Mouse (Mus musculus) lung, postnatal 10 days (tissue): ENCODE results near the gene Sfxn5.

Source experiments
- DNase-seq: peaks from one replicate; pipeline ENCODE4 v3.0.0; 2021

Sfxn5 gene

DNA sequence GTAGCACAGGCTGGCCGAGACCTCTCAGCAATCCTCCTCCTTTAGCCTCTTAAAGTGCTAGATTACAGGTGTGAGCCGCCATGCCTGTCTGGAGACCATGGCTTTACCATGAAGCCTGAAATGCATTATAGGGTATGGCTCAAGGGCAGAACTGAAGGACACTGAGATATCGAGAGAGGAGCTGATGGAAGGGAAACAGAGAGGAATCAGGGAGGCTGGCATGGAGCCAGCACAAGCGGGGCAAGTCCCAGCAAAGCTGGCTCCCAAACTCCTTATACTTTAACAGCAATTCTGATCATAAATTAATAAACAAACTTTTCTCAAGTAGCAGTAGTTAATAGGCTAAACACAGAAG, 30.7 kb upstream of the Sfxn5 start:
- DNase-seq = no peak

DNA sequence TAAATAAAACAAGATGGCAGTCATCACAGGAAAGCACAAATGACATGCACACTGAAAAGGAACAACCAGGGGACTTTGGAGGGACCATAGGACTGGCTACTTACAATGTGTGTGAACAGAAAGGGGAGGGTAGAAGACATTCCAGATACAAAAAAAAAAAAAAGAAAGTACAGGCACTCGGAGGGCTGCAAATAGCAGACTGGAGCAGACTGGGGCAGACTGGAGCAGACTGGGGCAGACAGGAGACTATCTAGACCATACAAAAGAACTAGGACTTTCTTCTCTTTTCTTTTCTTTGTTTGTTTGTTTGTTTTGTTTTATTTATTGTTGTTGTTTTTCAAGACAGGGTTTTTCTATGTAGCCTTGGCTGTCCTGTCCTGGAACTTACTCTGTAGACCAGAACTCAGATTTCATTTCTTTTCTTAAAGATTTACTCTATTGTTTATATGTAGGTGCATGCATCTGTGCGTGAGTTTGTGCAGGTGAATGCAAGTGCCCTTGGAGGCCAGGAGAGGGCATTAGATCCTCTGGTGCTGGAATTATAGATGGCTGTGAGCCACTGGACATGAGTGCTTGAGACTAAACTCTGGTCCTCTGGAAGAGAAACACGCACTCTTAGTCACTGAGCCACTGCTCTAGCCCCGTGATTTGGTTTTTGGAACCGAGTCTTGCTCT, 30.1 kb upstream of the Sfxn5 start:
- no peak for DNase-seq

DNA sequence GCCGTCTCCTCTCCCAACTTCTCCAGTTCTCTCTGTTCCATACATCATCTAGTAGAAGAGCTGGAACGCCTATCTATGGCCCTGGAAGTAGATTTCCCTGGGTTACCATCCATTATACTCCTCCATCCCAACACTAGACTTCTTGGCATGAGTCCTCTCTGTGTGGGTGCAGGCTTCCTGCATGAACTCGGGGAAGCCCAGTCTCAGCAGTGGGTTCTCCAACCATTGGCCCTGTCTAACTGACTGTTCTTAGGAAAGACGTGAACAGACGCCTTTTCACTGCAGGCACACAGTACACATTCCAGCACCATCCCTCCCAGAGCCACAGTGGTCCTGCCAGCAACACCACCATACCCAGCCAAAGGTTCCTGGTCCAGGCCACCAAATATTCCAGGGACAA, 29.4 kb upstream of the Sfxn5 start:
- DNase-seq = no peak

DNA sequence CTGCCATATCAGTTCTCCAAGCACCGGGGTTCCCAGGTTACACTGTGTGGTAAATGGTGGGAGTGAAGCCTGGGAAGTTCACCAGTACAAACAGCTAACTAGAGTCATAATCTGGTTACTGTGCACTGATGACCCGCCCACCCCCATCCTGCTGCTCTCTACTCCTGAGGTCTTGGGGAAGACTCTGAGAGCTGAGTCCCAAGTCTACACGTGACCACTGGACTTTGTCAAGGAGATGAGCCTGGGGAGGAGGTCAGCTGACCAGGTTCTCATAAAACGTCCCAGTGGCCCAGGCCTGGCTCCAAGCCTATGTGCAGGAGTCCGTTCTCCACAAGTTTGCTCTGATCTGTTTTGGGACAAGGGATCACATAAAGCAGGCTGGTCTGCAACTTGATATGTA, 27.1 kb upstream of the Sfxn5 start:
- no peak for DNase-seq

DNA sequence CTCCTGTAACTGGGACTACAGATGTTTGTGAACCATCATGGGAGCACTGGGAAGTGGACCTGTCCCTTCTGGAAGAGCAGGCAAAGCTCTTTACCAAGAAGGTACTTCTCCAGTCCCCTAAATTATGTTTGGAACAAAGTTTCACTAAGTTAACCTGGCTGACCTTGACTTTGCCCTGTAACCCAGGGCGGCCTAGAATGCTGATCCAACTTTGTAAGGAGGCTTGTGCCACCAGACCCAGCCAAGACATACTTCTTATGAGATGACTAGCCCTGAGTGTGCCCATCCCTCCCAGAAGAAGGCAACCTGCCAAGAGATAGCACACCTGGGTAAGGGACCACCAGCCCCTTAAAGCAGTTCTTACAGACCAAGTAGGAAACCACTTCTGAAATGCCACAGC, 25.7 kb upstream of the Sfxn5 start:
- DNase-seq = no peak

DNA sequence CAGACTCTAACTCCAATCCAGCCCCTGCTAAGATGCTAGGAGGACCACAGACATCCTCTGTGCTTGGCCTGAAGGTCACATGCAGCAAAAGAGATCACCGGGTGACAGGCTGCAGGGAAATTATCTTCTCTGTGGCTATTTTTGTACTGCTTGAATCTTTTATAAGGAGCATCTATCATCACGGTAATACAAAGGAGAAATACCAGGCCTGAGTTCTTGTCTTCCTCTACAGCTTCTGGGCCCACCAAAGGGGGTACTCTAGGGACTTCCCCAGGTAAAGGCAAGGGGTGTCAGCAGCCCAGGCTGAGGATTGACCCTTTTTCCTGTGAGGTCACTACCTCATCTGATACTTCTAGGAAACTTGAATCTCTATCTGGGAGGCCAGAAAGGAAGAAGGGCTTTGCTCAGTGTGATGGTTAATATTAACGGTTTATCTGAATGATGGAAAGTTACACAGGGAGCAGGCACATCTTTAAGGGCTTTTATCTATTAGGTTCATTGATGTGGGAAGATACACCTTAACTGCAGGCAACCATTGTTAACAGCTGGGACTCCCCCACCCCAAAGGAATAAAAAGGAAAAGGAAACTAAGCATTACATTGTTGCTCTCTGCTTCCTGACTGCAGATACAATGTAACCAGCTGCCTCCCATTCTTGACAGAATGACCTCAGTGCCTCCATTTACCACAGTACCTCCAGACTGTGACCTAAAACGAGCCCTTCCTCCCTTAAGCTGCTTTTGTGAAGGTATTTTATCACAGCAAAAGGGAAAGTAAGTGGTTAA, 23.7 kb upstream of the Sfxn5 start:
- DNase-seq = no peak

DNA sequence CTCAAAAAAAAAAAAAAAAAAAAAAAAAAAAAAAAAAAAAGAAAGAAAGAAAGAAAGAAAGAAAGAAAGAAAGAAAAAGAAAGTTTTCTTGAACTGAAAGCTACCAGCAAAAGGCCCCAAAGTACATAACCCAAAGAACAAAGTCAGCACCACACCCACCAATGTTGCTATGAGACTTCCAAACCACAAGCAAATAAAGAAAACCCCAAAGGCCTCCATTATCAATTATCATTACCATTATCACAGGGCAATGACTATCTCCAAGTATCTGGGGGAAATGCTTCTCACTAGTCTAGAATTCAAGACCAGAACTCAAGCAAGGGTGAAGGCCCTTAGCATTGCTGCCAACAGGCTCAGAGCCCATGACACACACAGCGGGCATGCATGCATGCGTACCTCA, 22.5 kb upstream of the Sfxn5 start:
- DNase-seq = no peak

DNA sequence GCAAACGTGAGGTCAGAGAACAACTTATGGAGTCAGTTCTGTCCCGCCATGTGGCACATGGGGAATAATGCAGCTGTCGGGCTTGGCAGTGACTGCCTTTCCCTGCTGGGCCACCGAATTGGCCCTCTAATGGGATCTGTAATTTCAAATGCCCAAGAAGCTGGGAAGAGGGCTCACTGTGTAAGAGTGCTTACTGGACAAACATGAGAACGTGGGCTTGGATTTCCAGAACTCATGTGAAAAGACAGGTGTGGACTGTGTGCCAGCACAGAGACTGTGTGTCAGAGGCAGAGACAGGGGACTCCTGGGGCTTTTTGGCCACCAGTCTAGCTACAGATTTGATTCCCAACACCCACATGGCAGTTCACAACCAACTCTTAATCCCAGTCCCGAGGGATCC, 21.5 kb upstream of the Sfxn5 start:
- no peak for DNase-seq

DNA sequence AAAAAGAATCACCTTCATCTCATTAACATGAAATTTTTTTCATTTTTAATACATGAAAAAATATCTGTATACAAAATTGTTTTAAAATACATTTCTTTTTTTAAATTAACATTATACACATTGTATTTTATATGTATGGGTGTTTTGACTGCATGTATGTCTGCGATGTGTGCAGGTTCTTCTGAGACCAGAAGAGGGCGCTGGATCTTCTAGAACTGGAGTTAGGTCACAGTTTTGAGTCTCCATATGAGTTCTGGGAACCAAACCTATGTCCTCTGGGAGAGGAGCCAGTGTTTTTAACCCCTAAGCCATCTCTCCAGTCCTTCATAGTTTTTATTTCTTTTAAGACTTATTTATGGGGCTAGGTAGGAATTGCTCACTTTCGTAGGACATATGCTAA, 20.5 kb upstream of the Sfxn5 start:
- DNase-seq = no peak

DNA sequence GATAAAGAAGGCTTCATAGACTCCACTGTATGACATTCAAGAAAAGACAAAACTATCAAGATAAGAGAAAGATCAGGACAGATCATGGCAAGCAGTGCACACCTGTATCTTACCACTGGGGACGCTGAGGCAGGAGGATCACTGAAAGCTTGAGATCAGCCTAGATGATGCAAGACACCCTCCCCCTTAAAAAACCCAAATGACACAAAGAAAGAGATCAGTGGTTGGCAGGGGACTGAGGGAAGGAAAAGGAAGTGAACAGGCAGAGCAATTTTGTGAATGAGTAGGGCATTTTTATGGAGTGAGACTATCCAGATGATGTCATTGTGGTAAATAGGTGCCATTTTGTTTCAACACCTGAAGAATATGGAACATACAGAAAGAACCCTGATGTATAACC, 16.9 kb upstream of the Sfxn5 start:
- no peak for DNase-seq

DNA sequence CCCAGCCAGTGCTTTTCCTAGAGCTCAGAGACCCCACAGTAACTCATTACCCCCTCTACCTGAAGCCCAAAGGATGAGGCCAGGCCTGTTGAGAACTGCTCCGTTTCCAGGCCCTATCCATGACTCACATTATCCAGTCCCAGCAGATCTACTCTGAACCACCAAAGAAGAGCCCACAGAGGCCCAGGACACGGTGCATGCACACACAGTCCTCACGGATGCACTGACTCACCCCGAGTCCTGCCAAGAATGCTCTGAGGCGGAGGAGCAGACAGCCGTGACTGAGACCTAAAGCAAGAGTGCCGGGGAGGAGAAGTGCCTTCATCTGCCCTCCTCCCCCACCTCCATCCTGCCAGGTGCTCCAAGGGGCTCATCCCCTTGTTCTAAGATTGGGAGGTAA, 16.0 kb upstream of the Sfxn5 start:
- DNase-seq = no peak

DNA sequence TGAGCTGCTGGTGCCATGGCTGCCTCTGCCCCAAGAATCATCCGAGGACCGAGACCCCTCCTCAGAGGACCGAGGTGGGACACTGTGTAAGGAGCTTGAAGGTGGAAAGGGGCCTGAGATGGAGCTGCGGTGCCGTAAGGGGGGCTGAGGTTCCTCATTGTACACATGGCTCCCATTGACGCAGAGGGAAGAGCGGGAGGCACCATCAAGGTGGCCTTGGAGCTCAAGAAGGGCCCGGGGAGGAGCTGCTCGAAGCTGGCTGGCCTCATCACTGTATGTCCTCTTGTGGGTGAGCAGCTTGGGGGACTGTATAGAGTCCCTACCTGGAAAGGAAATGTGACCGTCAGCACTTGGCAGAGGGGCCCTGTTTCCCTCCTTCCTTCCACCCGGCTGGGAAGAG, 14.9 kb upstream of the Sfxn5 start:
- no peak for DNase-seq

DNA sequence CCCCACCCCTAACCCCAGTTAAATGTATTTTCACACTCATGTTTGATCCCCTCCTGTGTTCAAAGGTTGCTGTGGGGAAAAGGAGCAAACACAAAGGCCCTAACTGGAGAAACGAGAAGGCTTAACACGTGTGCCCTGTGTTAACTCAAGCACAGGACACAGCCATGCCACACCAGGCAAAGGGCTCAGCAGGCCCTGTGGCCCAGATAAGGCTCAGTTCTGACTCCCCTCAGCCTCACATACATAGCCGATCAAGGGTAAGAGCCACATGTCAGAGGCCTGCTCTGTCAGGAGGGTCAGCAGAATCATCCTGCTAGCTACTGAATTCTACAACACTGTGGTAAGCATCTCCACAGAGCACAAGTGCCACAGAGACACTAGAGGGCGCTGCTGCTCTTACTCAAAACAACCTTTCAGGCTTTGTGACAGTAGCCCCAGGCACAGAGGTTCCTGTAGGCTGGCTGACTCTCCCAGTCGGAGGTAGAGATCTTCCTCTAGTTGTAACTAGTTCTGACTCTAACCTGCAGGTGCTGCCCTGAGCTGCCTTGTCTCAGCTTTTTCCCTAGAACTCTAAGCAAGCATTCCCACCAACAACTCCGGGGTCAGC, 12.9 kb upstream of the Sfxn5 start:
- DNase-seq = peak; percentile 92

DNA sequence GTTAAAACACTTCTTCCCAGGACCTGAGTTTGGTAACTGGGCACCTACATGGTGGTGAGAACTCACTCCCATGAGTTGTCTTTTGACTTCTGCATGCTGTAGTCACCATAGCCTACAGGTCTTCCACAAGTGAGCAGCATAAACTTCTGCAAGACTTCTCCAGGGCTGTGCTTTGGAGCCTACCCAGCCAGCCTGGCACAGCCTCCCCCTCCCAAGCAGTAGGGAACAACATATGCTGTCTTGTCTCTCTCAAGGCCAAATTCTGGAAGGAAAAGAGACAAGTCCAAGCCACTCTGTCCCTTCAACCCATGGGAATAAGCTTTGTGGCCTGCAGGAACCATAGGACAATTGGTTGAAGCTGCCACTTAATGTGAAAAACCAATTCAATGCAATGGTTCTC, 11.7 kb upstream of the Sfxn5 start:
- no peak for DNase-seq

DNA sequence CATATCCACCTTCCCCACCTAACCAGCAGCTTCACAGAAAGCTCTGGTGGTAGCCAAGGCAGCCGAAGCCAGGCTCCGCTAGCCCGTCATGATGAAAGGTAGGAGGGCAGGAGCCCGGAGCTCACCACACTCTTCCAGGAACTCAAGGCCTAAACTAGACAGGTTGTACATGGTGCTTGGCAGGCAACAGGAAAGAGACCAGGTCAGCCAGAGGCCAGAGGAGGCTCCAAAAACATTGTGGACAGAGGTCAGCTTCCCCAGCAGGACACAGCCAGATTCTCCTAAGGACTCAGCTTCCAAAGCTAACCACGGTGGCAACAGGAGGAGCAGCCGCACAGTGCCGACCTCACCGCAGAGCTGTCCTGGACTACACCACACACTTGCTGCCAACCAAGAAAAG, 9.8 kb upstream of the Sfxn5 start:
- no peak for DNase-seq

DNA sequence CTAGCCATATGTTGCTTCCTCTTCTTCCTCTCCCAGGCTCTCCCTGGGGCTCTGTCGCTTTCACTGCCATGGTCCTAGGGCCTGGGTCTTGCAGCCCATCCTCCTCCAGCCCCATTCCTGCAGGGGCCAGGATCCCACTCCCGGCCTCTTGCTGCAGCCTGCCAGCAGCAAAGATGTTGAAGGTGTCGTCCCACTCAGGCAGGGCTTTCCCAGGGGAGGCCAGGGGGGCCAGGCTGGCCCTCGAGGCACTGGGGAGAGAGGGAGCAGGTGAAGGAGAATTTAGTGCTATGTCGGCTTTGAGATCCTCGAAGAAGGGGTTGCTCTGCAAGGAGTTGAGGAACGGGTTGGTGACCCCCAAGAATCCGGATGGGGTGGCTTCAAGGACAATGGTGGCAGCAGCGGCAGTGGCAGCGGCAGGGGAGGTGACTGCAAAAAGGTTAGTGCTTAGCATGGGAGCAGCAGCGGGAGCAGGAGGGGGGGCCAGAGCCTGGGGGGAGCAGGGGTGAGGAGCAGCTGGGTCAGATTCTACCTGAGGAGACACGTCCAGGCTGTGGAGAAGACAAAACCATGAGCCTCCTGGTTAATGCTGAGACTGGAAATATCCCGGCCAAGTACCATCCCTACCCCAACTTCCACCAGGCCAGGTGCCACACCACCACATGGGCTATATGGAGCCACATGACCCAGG, 8.7 kb upstream of the Sfxn5 start:
- no peak for DNase-seq

DNA sequence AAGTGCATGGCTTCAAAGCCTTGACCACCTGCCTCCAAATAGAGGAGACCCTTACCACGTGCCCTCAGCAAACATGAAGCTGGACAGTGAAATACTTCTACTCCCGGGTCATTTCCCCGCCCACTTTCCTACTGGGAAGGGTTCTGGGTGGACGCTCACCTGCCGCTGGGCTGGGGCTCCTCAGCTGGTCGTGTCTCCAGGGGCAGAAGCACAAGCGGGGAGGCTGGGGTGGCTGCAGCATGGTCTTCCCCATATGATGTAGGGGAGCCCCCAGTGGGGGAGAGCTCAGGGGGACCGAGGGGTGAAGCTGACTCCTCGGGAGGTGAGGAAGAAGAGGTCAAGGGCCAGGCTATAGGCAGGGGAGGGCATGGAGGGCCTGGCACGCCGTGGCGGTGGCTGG, 7.0 kb upstream of the Sfxn5 start:
- DNase-seq = no peak

DNA sequence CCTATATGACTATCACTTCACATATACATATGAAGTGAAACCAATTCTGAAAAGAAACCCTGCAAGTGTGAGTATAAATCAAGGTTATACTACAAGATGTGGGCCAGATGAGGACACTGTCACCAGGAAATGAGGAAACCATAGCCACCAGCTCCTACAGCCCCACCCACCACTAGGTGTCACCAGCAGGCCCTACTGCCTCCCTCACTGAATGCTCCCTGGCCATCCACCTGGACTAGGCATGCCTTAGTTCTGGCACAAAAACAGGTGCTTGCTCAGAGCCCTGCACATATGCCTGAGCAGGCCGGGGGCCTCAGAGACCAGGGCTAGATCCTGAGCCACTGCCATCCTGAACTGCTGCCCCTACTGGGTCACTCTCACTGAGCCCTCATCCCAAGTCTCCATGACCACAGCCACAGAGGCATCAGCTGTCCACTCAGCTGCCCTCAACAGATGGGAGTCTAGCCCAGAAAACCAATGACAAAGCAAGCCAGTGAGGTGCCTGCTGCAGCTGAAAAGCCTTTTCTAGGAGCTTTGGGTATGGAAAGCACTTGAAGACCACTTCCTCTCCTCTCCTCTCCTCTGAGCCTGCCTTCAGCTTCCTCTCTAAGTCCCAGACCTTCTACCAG, 6.2 kb upstream of the Sfxn5 start:
- peak; percentile 58 for DNase-seq

DNA sequence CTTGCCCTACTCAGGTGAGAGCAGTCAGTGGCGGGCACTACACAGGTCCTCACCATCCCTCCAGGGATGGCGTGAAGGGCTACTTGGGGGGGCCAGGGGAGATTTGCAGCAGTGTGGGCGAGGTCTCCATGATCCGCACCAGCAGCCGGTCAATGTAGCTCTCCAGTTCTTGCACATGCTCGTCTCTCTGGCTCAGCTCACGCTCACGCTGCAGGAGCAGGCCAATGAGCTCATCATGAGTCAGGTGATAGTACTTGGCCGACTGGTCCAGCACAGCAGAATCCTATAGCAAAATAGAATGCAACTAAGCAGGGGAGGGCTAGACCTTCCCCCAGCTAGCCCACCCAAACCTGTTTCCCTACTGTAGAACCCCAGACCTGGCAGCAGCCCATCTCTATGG, 3.7 kb upstream of the Sfxn5 start:
- DNase-seq = no peak

DNA sequence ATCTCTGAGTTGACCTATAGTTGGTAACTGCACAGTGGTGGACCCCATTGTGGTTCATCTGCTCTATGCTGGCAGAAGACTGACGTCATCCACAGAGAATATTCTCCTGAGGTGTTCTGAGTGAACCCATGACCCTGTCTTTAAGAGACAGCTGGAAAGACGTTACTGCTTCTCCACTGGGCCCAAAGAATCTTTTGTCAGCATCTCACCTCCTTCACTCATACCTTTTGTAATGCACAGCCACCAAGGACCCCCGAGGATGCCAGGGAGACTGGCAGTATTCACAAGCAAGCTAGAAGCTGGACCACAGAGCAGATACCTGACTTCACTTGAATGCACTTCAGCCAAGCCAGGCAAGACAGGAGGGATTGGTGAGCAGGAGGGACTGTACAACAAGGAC, 2.1 kb upstream of the Sfxn5 start:
- no peak for DNase-seq

DNA sequence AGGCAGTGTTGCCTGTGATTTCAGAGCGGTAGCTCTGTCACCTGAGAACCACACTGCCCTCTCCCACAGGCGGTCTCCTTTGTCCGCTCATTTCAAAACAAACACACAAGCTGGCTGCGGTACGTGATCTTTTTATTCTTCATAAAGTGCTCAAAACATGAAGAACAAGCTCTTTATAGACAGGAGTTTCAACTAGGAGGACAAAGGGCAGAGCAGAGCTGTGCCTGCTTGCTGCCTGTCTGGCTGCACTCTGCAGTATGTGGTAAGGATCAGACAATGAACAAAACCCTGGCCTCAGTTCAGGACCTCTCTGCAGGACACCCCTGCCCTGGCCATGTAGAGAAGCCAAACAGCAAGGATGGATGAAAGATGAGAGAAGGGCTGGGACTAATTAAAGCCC, 1.6 kb upstream of the Sfxn5 start:
- DNase-seq = no peak

DNA sequence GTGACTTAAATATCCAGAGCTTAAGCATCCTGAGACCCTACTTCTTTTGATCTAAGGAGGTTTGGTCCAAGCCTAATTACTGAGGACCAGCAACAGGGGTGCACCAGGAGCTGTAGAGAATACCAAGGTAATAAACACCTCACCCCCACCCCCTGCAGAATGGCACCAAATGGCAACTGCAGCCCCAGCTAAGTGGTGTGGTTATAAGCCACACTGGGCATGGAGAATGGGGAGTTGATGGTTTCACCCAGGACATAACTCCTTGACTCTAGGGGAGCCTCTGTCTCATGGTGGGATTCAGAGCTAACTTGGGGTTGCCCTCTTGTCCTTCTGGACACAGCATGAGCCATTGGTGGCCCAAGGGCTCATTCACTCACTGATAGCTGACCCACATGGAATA, 1.0 kb upstream of the Sfxn5 start:
- DNase-seq = no peak

DNA sequence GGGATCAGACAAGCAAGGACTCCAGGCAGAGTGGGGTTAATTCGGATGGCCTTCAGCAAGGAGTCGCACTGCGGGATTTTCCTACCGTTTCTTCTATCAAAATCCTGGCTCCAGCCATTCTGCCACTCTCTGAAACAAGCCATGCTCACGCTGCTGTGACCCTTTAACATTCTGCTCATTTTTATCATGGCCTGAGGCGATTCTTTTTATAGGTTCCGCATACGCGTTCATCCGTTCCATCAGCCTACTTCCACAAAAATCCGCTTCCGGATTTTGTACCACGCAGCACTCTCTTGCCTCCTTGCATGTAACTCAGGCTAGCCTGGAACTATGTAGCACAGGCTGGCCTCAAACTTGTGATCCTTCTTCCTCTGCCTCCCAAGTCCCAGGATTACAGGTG, 510 bp upstream of the Sfxn5 start:
- DNase-seq = peak; percentile 27
